Mouse (Mus musculus) fat pad, adult 2 months (tissue): ENCODE measurements around the gene Pabpc1l.

Experiments
- DNase-seq: peaks from one replicate; pipeline ENCODE4 v3.0.0-alpha.2; 2011; ENCODE audit warnings: low read depth, low spot score; ENCODE audit errors: extremely low read depth

The Pabpc1l gene

DNA sequence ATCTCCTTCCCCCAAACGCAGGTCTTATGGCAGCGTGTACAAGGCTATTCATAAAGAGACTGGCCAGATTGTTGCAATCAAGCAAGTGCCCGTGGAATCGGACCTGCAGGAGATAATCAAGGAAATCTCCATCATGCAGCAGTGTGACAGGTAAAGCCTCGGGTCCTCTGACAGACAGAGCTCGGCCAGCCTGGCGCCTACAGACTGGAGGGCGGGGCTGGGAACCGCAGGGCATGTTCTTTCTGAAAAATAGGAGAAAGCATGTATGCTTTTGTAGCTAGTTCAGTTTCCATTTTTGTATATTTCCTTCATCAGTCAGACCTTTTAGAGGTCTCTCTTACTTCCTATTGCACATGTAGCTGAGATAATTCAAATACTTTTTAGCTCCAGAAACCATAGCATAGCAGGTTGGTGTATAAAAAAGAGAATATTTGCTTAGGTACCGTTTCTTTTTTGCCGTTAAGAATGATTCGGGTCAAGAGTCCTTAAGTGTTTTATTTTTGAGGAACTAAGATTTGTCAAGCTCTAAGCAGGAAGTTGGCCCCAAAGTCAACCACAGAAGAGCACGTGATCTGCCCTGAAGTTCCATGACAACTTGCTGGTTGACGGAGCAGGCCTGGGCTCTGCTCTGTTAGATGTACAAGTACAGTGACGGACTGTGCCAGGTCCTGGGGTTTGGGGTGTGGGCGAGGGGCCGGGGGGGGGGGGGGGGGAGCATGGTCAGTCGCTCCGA is 58.5 kb downstream of the Pabpc1l start:
- no peak for DNase-seq

DNA sequence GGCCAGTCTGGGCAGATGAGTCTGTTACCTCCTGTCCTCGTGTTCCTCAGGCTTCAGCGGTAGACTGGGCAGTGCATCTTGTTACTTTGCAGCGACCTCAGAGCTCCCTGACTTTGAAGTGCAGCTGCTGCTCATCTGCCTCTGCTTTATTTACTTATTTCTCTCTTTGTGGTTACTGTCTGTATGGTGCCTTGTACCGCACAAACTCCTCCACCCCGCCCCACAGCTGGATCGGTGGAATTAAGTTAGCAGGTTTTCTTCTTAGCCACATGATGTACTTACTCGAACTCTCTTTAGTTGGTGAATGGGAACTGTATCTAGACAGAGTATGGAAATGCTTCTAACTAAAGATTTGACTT is 59.1 kb downstream of the Pabpc1l start:
- no peak for DNase-seq

DNA sequence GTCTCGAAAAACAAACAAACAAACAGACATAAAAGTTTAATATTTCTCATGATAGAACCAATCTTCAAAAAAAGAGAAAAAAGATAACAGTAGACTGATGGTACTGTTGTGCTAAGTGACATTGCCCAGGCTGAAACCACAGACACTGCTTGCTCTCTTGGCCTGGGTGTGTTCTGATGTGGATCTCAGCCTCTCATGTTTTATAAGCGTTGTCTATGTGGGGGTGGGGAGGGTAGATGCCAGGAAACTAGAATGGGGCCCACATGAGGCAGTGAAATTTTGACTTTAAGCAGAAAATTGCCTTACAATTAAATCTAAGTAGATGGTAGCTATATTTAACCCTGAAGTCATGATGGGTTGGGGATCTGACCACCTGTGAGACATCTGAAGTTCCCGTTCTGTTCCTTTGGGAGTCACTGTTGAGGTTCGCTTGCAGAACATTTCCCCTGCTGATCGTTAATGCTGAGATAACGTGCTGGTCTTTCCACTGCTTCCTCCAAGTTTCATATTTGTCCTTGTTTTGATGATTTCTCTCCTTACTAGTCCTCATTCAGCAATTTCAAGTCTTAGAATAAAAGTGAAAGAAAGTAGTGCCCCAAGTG is 62.3 kb downstream of the Pabpc1l start:
- no peak for DNase-seq

DNA sequence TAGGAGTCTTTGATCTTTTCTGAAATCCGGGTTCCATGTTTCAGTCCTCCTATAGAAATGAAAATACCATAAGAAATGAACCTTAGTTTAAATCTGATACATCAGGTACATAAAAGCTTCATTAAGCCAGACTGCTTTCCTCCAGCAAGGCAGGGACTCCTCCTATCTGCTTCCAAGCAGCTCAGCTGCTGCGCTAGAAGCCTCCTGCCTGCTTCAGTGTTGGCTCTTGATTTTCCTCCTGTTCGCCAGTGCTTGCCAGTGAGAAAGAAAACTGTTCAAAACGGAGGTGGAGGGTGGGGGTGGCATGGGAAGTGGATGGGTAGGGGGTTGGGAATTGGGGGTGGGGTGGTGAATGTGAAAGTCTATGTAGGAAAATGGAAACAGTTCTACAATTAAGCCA is 64.3 kb downstream of the Pabpc1l start:
- DNase-seq, result no peak

DNA sequence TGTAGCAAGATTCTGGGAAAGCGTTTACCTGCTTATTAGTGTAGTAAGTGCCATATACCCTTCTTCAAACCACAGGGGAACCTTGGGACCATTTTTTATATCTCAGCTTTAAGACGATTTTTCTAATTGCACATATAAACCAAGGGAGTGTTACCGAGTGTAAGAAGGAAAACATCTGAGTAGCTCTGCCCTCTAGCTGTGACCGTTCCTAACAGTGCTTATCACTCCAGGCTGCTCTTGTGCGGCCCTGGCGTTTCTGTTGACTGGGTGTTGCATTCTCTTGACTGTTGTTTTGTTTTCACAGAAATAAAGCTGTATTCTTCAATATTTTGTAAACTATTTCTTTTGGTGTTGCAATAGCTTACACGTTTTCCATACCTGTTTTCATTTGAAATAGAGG is 68.9 kb downstream of the Pabpc1l start:
- no peak for DNase-seq

DNA sequence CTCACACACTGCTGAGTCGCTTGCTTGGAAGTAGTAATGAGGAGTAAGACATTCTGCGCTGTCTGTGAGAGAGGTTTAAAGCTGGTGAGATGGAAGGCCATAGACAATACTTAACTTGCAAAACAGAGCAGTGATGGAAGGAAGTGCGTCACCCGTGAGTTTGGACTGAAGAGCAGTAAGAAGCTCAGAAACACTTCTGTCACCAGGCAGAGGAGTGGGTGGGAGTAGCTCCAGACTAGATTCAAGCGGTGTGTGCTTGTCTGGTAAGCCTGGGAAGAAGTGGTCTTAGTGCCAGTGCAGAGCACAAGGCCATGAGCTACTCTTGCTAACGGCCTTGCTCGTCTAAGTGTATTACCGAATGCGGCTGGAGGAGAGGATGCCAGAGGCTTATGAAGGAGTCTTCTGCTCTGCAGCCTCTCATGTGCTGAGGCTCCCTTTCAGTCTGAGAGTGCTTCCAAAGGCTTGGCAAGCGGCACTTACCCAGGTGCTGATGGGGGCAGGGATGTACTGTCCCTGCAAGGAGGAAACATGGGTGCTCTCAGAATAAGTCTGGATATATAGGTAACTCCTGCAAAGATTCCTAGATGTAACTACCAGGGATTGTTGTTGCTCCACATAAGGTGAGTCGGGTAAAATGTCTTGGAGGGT is 73.5 kb downstream of the Pabpc1l start:
- DNase-seq, result no peak
